Mouse (Mus musculus) left cerebral cortex, postnatal 36 days (tissue): ENCODE results near the gene Rasal1. TPM values are rescaled to one million over a fixed set of nuclear protein-coding genes. Genes with fewer than 3 reads are reported as not detected.

Experiments used
- DNase-seq, 2 experiments: peaks; one replicate each; pipeline ENCODE4 v3.0.0; 2021 to 2022; ENCODE audit warnings: low spot score in 2 of 2, mixed read lengths in 1 of 2
- intact Hi-C: fragments of 180-260 bp; cut with DNase I; formaldehyde crosslinking; loops from one replicate; pipeline ENCODE4 v1.15.1; 2025
- total RNA-seq, 2 experiments: library from RNA; stranded (reverse); gene quantifications; 2 replicates each; pipeline ENCODE4 v1.2.3; 2021

The Rasal1 gene
- 10 to 100 TPM; 90.0 to 92.7 TPM for total RNA-seq

DNA sequence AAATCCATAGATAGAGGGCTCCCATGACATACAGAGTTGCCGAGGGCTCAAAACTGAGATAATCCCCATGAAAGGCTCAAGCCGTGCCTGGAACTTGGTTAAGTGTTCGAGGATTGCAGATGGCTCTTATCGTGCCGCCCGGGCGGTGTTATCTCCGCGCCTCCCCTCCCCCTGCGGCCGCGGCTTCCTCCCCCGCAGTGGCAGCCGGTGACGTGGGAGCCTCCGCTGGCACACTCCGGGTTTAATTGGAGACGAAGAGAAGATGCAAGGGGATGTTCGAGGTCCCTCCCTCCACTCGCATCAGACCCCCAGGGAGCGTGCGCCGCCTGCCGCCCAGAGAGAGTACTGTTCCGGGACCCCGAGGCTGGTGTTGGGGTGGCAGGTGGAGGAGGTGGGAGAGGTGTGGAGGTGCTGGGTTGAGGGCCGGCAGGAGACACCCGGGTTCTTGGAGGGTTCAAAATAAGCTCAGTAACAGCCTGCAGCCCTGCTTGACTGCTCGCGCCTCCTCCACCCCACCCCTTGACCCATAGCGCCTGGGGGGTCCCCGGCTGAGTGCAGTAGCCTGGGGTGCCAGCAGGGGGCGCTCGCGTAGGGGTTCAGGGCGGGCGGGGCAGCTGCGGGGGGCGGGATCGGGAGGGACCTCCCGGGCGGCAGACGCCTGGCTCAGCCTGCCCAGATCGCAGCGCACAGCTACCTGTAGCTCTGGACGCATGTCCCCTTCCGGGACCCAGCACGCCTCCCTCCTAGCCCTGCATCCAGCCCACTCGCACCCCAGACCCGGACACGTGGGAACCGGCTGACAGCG is at the start of gene Rasal1:
Rasal1 (plus strand) TSS at position 244 of the 805 bp plus-strand sequence.
- intact Hi-C loops: loop anchor here (2.0 kb wide), 2 partner anchors 24 to 28 kb away; no protein-coding TSS in a partner anchor
- DNase-seq: peak; percentile 84 to 87

DNA sequence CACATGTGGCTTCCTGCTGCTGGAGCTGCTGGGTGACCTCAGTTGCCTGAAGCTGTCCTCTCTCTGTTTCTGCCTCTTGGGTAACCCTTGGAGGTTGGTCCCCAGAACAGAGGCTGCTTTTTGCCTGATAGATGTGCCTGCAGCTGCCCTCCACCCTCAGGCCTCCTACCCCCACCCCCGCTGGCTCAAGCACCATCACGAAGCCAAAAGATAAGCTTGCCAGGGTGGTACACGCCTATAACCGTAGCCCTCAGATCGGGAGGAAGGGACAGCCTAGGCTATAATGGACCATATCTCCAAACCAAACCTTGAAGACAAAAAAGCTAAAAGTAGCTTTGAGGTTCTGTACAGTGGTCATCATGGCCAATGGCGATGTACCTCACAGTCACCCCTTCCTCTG is 49.0 kb upstream of the Rasal1 start:
- DNase-seq: no peak
- intact Hi-C loops: loop anchor here (10.0 kb wide), 1 partner anchor 455 kb away; no protein-coding TSS in a partner anchor

DNA sequence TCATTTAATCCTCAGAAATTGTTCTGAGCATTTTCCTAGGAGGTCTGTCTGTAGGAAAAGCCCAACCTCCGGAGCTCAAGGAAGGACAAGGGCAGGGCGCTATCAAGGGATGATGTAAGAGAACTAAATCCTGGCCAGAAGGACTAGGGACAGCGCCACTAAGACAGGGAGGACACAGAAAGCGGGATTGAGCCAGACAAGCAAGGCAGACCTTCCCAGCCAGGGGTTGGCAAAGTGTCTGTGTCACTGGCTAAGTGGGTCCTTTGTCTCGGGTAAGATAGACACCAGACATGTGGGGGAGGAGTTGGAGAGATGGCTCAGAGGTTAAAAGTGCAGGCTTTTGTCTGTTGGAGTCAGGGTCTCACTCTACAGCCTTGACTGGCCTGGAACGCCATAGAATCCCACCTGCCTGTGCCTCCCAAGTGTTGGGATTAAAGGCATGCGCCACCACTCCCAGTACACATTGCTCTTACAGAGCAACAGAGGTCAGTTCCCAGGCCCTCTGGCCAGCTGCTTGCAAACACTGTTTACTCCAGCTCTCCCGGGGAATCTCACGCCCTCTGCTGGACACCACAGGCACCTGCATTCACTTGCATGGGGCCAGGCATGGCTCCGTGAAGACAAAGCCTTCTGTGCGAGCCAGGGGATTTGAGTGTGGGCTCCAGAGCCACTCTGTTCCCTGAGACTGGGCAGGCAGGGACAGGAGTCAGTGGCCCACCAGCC is 47.5 kb upstream of the Rasal1 start:
- no peak for DNase-seq

DNA sequence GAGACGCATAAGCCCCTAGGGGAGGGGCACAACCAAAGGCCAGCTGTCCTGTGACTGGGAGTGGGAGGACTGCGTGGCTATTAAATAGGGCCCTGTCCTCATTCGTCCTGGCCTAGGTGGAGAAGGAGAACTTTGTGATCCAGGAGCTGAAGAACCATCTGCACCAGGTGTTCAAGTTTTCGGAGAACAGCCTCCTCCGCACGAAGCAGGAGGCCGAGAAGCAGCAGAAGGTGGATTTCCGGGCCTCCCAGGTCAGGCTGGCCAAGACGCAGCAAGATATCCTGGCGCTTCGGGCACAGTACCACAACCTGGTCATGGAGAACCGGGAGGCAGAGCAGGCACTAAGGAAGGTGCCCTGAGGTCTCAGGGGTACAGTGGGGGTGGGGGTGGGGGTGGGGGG is 46.4 kb upstream of the Rasal1 start:
- intact Hi-C loops: loop anchor here (10.0 kb wide), 1 partner anchor 457 kb away; no protein-coding TSS in a partner anchor
- no peak for DNase-seq

More for the DNA sequence above, 47.5 kb upstream of the Rasal1 start:
- intact Hi-C loops: loop anchor here (10.0 kb wide), 1 partner anchor 456 kb away; no protein-coding TSS in a partner anchor

DNA sequence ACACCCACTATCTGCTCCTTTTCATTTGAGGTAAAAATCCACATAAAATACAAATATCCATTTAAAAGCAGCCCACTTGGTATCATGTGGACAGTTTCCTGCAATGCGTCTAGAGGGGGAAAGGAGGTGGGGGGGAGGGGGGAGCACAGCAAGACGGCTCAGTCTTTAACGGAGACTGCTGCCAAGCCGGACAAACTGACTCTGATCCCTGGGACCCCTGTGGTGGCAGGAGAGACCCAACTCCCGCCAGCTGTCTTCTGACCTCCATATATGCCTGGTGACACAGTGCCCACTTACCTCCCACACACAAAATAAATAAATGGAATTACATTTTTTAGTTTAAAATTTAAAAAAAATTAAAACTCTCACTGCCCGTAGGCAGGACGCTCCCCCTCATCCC is 45.1 kb upstream of the Rasal1 start:
- intact Hi-C loops: loop anchor here (10.0 kb wide), 1 partner anchor 459 kb away; no protein-coding TSS in a partner anchor

DNA sequence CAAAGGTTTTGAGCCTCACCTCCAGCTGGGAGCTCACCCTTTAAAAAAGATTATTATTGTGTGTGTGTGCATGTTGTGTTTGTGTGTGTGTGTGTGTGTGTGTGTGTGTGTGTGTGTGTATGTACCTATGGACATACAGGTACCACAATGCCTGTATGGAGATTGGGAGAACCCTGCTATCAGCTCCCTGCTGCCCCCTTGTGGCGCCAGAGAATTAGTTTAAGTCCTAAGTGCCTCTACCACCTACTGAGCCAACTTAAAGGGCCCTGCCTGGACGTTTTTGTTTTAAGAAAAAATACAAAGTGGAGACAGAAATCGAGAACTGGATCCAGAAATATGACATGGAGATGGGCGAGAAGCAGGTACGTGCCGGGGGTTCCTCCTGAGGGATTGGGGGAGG is 43.8 kb upstream of the Rasal1 start:
- intact Hi-C loops: loop anchor here (1.0 to 10.0 kb wide), 2 partner anchors 100 to 460 kb away; no protein-coding TSS in a partner anchor
- DNase-seq: peak; percentile 69 to 80

More for the DNA sequence above, 45.1 kb upstream of the Rasal1 start:
- DNase-seq: no peak

DNA sequence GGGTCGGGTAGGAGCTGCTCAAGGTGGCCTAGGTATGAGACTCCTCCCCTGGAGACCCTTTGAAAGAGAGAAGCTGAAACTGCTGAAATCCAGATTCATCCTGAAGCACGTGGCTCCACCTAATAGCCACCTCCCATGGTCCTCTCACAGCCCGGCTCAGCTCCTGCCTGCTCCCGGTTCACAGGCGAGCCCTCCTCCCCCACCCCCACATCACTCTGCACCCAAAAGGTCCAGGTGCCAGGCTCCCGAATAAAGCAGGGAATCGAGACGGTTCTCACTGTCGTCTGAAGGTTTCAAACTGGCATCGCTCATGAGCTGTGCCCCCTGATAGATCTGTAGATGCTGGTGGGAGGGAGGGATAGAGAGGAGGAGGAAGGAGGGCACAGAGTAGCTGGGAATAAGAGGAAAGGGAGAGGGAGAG is 43.4 kb upstream of the Rasal1 start:
- no peak for DNase-seq
- intact Hi-C loops: loop anchor here (1.0 to 10.0 kb wide), 2 partner anchors 100 to 460 kb away; no protein-coding TSS in a partner anchor

DNA sequence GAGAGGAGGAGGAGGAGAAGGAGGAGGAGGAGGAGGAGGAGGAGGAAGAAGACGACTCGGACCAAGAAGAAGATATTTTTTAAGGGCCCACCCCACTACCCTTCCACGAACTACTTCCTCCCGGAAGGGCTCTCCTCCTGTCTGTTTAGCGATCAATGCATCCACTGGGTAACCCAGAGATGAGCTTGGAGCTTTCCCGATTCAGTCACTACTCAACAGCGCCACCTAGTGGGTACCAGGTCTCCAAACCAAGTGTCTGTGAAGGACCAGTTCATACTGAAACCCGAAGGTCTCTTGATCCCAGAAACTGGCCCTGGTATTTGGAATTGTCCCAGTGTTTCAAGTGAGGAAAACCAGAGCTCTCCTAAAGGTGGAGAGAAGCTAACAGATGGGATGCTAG is 42.9 kb upstream of the Rasal1 start:
- intact Hi-C loops: loop anchor here (1.0 to 10.0 kb wide), 2 partner anchors 100 to 461 kb away; no protein-coding TSS in a partner anchor
- peak; percentile 83 to 89 for DNase-seq

DNA sequence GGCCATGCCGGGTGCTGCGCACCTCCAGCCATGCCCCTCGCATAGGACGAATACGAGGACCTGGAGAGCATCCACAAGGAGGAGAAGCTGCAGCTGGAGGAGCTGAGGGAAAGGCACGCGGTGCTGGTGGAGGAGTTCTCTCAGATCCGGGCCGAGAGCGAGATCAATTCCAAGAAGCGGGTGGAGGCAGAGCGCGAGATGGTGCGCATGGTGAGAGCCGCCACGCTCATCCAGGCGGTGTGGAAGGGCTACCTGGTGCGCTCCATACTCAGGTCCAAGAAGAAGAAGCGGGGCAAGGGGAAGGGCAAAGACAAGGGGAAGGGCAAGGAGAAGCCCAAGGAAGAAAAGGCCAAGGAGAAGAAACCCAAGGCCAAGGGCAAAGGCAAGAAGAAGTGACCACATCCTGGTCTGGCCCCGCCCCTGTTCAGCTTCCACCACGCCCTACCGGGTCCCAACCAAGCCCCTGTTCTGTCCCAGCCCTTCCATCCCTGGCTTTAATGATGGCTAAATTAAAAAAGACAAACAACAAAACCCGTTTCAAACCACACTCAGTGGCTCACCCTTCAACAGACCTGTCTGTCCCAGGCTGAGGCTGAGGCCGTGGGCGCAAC is 41.9 kb upstream of the Rasal1 start:
- intact Hi-C loops: loop anchor here (10.0 kb wide), 1 partner anchor 462 kb away; no protein-coding TSS in a partner anchor
- peak in 1 of 2 experiments; percentile 39 for DNase-seq

DNA sequence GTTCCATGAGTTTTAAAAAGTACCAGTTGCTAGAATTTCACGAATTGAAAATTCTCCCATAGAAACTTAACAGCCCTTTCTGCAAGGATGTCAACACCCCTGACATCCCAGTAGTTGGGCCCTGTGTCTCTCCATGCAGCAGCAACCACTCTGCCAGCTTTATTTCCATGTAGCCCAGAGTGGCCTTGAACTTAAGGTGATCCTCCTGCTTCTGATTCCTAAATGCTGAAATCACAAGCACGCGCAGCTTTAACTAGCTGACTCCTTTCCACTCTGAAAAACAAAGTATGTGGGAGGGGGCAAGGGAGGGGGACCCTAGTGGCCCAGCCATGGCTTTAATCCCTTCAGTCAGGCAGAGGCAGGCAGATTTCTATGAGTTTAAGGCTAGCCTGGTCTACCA is 41.3 kb upstream of the Rasal1 start:
- intact Hi-C loops: loop anchor here (10.0 kb wide), 1 partner anchor 463 kb away; no protein-coding TSS in a partner anchor
- no peak for DNase-seq

DNA sequence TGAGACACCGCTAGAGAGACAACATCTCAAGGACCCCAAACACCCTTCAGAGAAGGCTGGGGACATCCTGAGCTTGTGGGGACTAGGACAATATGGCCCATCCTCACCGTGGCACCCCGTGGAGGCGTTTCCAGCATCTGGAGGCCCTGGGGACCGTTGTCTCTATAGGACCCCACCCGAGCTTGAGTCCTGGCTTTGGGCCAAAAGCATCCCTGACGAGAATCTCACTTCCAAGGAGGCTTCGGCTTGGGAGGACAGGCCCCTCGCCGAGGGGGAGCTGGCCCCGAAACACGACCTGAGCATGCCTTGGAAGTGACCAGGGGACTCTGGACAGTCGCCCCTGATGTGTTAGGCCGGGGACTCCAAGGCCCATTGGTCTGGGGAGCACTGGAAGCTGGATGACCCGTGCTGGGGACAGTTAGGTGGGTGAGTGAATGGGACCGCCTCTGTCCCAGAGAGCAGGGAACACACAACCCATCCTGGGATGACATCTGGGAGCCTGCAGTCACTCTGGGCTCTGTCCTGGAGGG is 39.3 kb upstream of the Rasal1 start:
- intact Hi-C loops: loop anchor here (10.0 kb wide), 1 partner anchor 465 kb away; no protein-coding TSS in a partner anchor

DNA sequence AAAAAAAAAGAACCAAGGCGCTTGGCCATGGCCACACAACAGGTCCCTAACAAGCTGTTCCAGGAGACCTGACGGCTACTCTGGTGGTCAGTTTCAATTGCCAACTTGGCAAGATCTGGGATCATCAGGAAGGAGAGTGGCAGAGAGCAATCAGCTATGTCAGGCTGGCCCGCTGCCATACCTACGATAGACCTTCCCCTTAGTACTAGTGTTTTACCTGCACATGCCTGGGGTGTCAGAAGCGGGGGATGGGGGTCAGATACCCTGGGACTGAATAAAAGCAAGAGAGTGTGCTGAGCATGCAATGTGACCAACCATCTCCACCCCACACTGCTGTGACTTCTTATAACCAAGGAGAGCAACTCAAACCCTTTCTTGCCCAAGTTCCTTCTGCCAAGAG is 37.7 kb upstream of the Rasal1 start:
- no peak for DNase-seq
- intact Hi-C loops: no loop called here

More for the DNA sequence above, 39.3 kb upstream of the Rasal1 start:
- DNase-seq: no peak

DNA sequence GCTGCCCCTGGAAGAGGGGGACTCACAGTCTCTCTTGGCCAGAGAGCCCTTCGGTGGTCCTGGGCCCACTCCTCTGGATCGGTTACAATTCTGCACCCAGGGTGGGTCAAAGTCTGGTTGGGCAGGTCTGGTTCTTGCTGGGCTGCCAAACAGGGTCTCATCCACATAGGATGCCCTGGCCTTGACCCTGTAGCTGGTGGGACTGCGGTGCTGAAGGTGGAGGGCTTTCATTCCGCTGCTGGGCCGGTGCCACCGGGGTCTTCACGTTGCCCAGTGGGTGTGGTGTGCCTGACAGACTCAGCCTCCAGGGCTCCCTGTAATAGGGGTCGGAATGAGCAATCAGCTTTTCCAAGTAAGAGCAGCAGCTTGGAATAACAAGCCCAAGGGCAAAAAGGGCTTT is 37.2 kb upstream of the Rasal1 start:
- no peak for DNase-seq
- intact Hi-C loops: no loop called here

DNA sequence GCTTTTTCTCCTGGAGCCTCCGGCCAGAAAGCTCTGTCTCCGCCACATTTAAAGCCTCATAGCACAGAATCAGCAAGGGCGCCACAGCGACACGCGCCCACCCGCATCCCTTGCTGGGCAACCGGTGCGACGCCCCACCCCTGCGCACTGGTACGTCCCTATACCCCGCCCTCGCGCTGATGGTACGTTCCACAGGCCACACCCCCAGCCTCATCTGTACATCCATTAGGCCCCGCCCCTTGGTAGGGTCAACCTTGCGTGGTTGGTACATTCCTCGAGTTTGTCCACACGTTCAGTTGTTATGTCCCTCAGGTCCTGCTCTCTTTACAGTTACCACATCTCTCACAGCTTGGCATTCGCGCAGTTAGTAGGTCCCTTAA is 36.2 kb upstream of the Rasal1 start, which contains the start of the genes Rita1 and Ddx54:
Rita1 (minus strand) TSS at position 148 of the 380 bp plus-strand sequence.
Ddx54 (plus strand) TSS at position 298 of the 380 bp plus-strand sequence.
- peak; percentile 98 for DNase-seq
- intact Hi-C loops: no loop called here

DNA sequence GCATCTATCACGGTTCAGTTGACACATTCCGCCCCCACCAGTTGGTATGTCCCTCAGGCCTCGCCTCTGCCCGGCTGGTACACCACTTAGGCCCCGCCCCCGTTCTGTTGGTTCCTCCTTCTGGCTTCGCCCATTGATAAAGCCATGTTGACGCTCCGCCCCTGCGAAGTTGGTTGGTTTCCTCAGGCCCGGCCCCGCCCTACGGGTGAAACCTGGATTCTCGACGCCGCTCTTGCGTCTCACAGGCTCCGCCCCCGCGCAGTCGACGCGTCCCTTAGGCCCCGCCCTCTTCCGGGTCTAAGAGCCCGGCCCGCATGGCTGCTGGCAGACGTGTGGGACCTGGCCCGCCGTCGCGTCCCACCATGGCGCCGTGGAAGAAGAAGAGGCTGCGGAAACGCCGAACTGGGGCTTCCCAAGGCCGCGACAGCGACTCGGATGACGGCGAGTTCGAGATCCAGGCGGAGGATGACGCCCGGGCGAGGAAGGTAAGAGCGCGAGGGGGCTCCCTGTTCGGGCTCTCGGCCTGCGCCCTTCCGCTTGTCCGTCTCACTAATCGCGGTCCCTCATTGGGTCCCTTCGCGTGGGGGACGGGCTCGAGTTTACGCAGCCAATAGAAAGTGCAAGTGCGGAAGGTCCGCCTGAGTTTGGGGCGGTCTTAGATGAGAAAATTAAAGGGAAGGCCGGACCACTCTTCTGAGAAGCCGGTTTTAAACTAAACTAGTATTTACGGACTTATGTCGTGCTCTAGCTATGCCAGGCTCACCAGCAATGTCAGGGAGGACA is 35.6 kb upstream of the Rasal1 start:
- intact Hi-C loops: no loop called here
- peak; percentile 99 to 100 for DNase-seq

DNA sequence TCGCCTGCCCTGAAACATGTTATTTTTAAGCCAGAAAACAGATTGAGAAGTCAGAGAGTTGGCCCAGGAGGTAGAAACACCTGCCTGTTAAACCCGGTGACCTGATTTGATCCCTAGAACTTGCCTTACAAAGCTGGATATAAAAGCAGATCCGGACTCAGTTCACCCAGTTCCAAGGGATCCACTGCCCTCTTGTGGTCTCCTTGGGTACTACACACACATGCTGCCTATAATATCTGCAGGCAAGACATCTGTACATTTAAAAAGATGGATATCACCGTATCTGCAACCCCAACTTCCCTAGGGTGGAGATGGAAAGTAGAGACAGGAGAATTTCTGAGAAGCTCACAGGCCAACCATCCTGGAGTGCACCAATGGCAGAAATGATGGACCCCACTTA is 32.7 kb upstream of the Rasal1 start:
- intact Hi-C loops: no loop called here
- no peak for DNase-seq

DNA sequence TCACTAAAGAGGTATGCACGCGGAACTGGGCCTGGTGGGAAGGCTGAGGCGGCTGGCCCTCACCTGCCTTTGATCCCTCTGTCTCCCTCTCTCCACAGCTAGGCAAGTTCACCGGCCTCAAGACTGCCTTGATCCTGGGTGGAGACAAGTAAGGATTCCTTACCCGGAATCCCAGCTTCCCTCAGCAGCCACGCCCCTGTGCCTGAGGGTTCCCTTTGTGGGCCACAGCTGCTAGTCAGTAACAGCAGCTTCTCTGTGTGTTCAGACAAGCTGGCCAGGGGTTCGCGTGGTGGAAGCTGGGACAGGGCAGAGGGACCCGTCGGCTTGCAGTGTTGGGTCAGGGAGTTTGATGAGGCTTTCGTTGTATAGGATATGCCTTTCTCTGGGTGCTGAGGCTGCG is 29.8 kb upstream of the Rasal1 start:
- intact Hi-C loops: loop anchor here (1.0 kb wide), 1 partner anchor 98 kb away; no protein-coding TSS in a partner anchor
- no peak for DNase-seq

DNA sequence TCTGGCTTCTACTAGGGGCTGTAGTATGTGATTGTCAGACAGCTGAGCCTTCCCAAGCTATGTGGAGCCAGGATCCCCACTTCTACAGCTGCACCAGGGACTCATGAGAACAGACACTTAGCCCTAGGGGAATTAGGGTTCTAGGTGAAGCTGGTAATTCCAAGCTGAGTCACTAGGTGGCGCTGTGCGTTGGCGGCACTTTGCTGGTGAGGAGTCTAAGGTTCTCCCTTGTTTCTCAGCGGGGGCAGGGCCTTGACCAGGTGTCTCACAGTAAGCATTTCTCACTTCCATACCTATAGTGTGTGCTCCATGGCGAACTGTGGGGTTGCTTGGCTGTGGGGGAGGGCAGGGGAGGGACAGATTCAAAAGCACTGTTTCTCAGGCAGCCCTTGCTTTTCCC is 29.4 kb upstream of the Rasal1 start:
- DNase-seq: no peak
- intact Hi-C loops: loop anchor here (1.0 kb wide), 1 partner anchor 97 kb away; no protein-coding TSS in a partner anchor
